Mouse (Mus musculus) ES-E14 (cell line): ENCODE results near the gene Ctr9. TPM values are rescaled to one million over a fixed set of nuclear protein-coding genes. Genes with fewer than 3 reads are reported as not detected.

Experiments used
- DNase-seq: peaks from one replicate; pipeline ENCODE4 v3.0.0-alpha.2; 2013; ENCODE audit warnings: low read depth, low spot score
- H3K27ac ChIP-seq: 2 replicates; pipeline ENCODE4 v1.5.1; 2012; ENCODE audit warnings: low read depth, mild to moderate bottlenecking, low read length, moderate library complexity, mixed read lengths; ENCODE audit not compliant: poor library complexity, insufficient read depth, severe bottlenecking
- H3K36me3 ChIP-seq: 2 replicates; pipeline ENCODE4 v1.6.1; 2012; ENCODE audit warnings: mild to moderate bottlenecking, low read length, moderate library complexity, mixed read lengths; ENCODE audit not compliant: control insufficient read depth, poor library complexity, insufficient read depth, severe bottlenecking
- H3K4me1 ChIP-seq, 2 experiments: fragments of 150-350 bp in 1 of 2; sonication (generic) in 1 of 2; 2 replicates each; pipeline ENCODE4 v1.6.1; 2012; ENCODE audit warnings: low read length in 2 of 2, mild to moderate bottlenecking in 1 of 2, mixed read lengths in 1 of 2; ENCODE audit not compliant: control insufficient read depth in 2 of 2, insufficient read depth in 2 of 2, poor library complexity in 1 of 2
- H3K4me3 ChIP-seq, 2 experiments: fragments of 150-350 bp in 1 of 2; sonication (generic) in 1 of 2; 2 replicates each; pipeline ENCODE4 v1.5.1; 2012; ENCODE audit warnings: low read length in 2 of 2, low read depth in 1 of 2, mild to moderate bottlenecking in 1 of 2, mixed read lengths in 1 of 2; ENCODE audit not compliant: insufficient read depth in 1 of 2, poor library complexity in 1 of 2, severe bottlenecking in 1 of 2
- H3K9ac ChIP-seq: 2 replicates; pipeline ENCODE4 v1.6.1; 2012; ENCODE audit warnings: low read depth, mild to moderate bottlenecking, low read length, mixed read lengths; ENCODE audit not compliant: poor library complexity, insufficient read depth, severe bottlenecking
- H3K9me3 ChIP-seq: fragments of 150-350 bp; sonication (generic); 2 replicates; pipeline ENCODE4 v1.6.1; 2012; ENCODE audit warnings: low read depth, mild to moderate bottlenecking, low read length; ENCODE audit not compliant: control insufficient read depth, insufficient read depth
- CHD2 ChIP-seq: IDR thresholded peaks from 2 replicates; pipeline ENCODE4 v1.6.1; 2014; ENCODE audit warnings: mild to moderate bottlenecking, low read depth, low read length, inconsistent platforms
- HCFC1 ChIP-seq: IDR thresholded peaks from 2 replicates; pipeline ENCODE4 v1.6.1; 2012; ENCODE audit warnings: low read length, inconsistent platforms, borderline replicate concordance; ENCODE audit not compliant: insufficient read depth
- MAFK ChIP-seq: IDR thresholded peaks from 2 replicates; pipeline ENCODE4 v1.6.1; 2014; ENCODE audit warnings: mild to moderate bottlenecking, low read depth, low read length, inconsistent platforms; ENCODE audit not compliant: insufficient read depth
- ZC3H11A ChIP-seq: IDR thresholded peaks from 2 replicates; pipeline ENCODE4 v1.6.1; 2012; ENCODE audit warnings: low read depth, mild to moderate bottlenecking, inconsistent platforms, low read length, borderline replicate concordance
- ZNF384 ChIP-seq: IDR thresholded peaks from 2 replicates; pipeline ENCODE4 v1.6.1; 2012; ENCODE audit warnings: low read depth, low read length, inconsistent platforms
- in situ Hi-C, 2 experiments: fragments of 600-800 bp; cut with MboI; formaldehyde crosslinking; loops; one replicate each; pipeline ENCODE4 v1.15.1; 2025; ENCODE audit warnings: low sequenced_read_pairs in 2 of 2, inconsistent platforms in 1 of 2; ENCODE audit not compliant: unreplicated experiment in 2 of 2
- total RNA-seq: library from RNA; depleted of rRNA; stranded (reverse); fragments of 300-350 nt; gene quantifications from 2 replicates; pipeline ENCODE4 v1.2.3, GENCODE M21; 2012; rRNA removed

Gene Ctr9
- 54.9 and 71.9 TPM in 2 replicates for total RNA-seq

DNA sequence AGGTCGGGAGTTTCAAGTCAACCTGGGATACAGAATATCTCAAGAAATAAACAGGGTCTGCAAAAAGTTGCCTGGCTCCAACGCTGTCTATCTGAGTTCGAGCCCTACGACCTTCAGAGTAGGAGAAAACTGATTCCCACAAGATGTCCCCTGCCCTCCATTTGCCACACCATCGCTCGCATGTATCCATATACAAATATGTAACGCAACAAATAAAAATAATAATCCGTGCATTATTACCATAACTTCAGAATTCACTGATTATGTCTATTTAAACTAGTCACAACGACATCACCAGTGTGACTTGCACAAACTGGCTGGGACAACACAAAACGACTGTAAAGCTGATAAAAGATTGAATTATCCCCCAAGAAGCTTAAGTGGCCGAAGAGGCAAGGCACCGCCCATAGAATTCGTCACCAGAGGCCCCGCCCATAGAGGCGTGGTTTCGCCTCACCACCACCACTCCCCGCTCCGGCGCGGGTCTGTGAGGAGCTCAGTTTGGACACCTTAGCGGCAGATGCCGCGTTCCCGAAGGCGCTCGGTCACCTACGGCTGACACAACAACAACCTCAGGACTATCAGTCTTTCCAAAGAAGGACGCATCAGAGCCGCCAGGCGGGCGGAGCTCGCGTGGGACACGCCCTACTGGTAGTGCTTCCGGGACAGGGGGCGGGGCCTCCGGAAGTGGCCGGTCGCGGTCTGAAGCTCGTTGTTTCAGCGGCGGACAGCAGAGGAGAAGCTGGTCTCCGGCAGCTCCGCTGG lies at the start of gene Ctr9:
Gene Ctr9, plus strand, starts transcription at position 671 of the 765 bp plus-strand sequence.
- no peaks in the 10 kb centered on the region for H3K9me3 ChIP-seq
- peak; percentile 80 for DNase-seq
- peak within 1 kb of the TSS; percentile 91 to 99 for H3K4me3 ChIP-seq
- no peak for TF ChIP-seq MAFK
- no peak; the same call in 1 of the 2 replicates for TF ChIP-seq HCFC1
- no peak for TF ChIP-seq CHD2
- no peak for TF ChIP-seq ZNF384
- TF ChIP-seq ZC3H11A, result no peak
- H3K36me3 ChIP-seq, result peaks cover 4% of the 10 kb centered on the region; the same call in 1 of the 2 replicates
- in situ Hi-C loops, result no loop called here
- H3K4me1 ChIP-seq, result peaks cover 5% of the 10 kb centered on the region in 2 experiments; a peak in 2 of 4 replicates
- H3K9ac ChIP-seq, result peak within 1 kb of the TSS; percentile 88
- peak within 1 kb of the TSS; percentile 96 for H3K27ac ChIP-seq

DNA sequence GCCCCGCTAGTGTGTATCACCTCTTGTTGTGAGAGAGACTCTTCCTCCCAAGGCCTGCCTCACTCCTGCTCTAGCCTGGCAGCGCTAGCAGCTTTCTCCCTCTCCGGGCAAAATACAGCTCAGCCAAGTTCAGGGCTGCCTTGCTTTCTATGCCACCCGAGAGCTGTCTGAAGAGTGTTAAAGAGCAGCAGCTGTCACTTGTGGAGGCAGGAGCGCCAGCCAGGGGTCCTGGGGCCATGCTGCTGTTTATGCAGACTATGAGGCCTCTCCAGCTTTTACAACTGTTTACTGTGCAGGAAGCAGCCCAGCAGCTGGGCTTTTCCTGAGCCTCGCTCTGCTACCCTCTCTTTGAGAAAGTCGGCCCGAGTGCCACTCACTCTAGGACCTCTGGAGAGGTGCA lies 47.7 kb upstream of the Ctr9 start:
- no peaks in the 10 kb centered on the region for H3K36me3 ChIP-seq
- no peak for TF ChIP-seq CHD2
- no peak for TF ChIP-seq ZNF384
- in situ Hi-C loops, result no loop called here
- no peak overlapping the region for H3K9ac ChIP-seq
- H3K4me3 ChIP-seq, result no peak overlapping the region
- H3K9me3 ChIP-seq, result no peaks in the 10 kb centered on the region
- no peak for DNase-seq
- H3K27ac ChIP-seq, result no peak overlapping the region
- H3K4me1 ChIP-seq, result no peaks in the 10 kb centered on the region

DNA sequence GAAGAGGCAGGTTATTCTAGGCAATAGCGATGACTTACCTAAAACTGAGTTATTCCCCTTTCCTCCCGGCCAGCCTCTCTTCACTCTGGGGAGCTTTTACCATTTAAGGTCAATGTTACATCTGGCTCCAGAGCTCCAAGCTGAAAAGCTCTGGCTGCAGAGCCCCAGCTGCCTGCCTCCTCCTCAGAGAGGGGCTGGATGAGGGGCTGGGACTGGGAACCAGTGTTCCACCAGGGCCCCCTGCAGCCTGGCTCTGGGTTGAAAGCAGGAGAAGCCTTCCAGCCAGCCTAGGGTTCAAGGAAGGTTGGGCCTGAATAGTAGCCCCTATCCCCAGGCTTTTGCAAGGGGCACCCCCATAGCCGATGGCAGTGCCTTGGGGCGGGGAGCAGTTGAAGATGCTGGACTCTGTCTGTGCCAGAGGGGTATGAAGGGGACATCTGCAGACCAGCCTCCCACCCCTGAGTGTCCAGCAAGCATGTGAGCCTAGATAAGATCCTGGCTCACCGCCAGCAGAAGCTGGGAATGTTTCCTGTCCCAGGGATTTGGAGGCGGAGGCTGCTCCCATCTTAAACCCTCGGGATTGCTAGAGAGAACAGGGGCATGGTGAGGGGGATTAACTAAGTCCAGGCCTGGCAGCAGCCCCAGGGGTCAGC lies 46.6 kb upstream of the Ctr9 start, which contains the start of gene Mrvi1:
Gene Mrvi1, minus strand, starts transcription at position 409 of the 653 bp plus-strand sequence.
- H3K4me1 ChIP-seq, result no peaks in the 10 kb centered on the region
- H3K9me3 ChIP-seq, result no peaks in the 10 kb centered on the region
- no peak within 1 kb of the TSS for H3K4me3 ChIP-seq
- no peak within 1 kb of the TSS for H3K27ac ChIP-seq
- no peak within 1 kb of the TSS for H3K9ac ChIP-seq
- TF ChIP-seq ZNF384, result no peak
- no peak for TF ChIP-seq MAFK
- no peak for TF ChIP-seq CHD2
- TF ChIP-seq ZC3H11A, result no peak
- TF ChIP-seq HCFC1, result no peak
- no peak for DNase-seq
- no peaks in the 10 kb centered on the region for H3K36me3 ChIP-seq
- in situ Hi-C loops, result no loop called here

DNA sequence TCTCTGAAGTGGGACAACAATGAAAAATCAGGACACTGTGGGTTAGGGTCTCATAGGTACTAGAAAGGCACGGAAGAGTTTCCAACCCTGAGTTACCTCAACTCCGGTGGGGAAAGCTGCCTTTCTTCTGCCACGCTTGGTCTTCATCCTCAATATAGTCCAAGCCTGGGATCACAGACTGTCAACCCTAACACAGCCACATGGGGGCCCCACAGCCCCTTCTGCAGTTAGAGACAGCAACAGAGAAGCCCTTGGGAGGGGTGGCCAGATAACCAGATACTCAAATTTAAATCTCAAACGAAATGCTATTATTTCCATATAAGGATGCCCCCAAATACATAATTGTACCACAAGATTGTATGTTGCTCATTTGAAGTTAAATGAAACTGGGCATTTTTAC lies 46.0 kb upstream of the Ctr9 start:
- H3K27ac ChIP-seq, result no peak overlapping the region
- no peak for TF ChIP-seq HCFC1
- no peak for TF ChIP-seq ZC3H11A
- TF ChIP-seq MAFK, result no peak
- TF ChIP-seq CHD2, result no peak
- no peak for TF ChIP-seq ZNF384

DNA sequence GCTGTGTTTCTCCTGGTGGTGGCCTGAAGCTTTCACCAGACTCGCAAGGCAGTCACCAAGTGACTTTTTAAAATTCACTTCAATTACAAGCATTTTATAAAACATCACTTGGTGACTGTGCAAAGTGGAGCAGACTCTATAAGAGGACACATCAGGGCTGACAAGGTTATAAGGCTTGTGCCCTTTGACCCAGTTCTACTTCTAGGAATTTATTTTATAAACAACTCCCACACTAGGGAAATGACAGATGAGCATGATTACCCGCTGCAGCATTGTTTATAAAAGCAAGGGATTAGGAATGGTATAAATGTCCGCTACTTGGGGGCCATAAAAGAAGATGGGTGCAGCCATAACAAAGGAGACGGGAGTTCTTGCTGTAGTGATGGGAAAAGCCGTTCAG lies 45.1 kb upstream of the Ctr9 start:
- no peak for DNase-seq
- TF ChIP-seq MAFK (no peak), HCFC1 (no peak), CHD2 (no peak), ZNF384 (no peak), ZC3H11A (no peak)
- in situ Hi-C loops, result no loop called here
- Histone ChIP-seq H3K36me3 (no peaks in the 10 kb centered on the region), H3K9ac (no peak overlapping the region), H3K9me3 (no peaks in the 10 kb centered on the region), H3K4me3 (no peak overlapping the region), H3K27ac (no peak overlapping the region), H3K4me1 (no peaks in the 10 kb centered on the region)

More for the DNA sequence above, 46.0 kb upstream of the Ctr9 start:
- in situ Hi-C loops, result no loop called here
- Histone ChIP-seq H3K4me3 (no peak overlapping the region), H3K9me3 (no peaks in the 10 kb centered on the region), H3K4me1 (no peaks in the 10 kb centered on the region), H3K9ac (no peak overlapping the region), H3K36me3 (no peaks in the 10 kb centered on the region)
- DNase-seq, result peak; percentile 25
